Mouse (Mus musculus): Measurements from ENCODE around the gene Tmtc4. TPM values are rescaled to one million over a fixed set of nuclear protein-coding genes. Genes with fewer than 3 reads are reported as not detected.

Tmtc4 gene
- polyA plus RNA-seq, 1 experiment from 2014 or later: 31.4 TPM

GRCm38 (mm10) chr14:122869831-122870230, 114.0 kb downstream of the Tmtc4 start:
- no peak for ATAC-seq (ENCODE audit: insufficient number of reproducible peaks, insufficient read depth, low FRiP score, low TSS enrichment, low read depth)
- WGBS: 73% methylated on average over 6 of the region's 6 CpGs

More at GRCm38 (mm10) chr14:122869831-122870230, 114.0 kb downstream of the Tmtc4 start:
- H3K36me3 ChIP-seq: no peaks in the 10 kb centered on the region
- H3K27ac ChIP-seq: no peak overlapping the region
- no peaks in the 10 kb centered on the region for H3K9me3 ChIP-seq
- H3K27me3 ChIP-seq: peaks cover 4% of the 10 kb centered on the region; the same call in 1 of the 2 replicates
- no peak overlapping the region for H3K4me3 ChIP-seq (replicated peaks)
- H3K4me2 ChIP-seq: no peak overlapping the region
- no peak overlapping the region for H3K9ac ChIP-seq (replicated peaks)
- peaks cover 8% of the 10 kb centered on the region; the same call in 1 of the 2 replicates for H3K4me1 ChIP-seq (replicated peaks)

Other genes with a start within 250 kb of the Tmtc4 start
- 8.7 and 9.8 TPM in 2 replicates for gene Ggact, start 70.3 kb downstream of the Tmtc4 start, polyA plus RNA-seq (2016; fragmentation: Nextera tagmentation; extraction: Ambion mirVana)